Comparison of ENCODE assay signal across 15 mouse cellular contexts in genomic region chr5:120833335-120834280, GRCm38 (mm10). TPM values are rescaled to one million over a fixed set of nuclear protein-coding genes. Genes with fewer than 3 reads are reported as not detected.
DNase-seq lines count a peak whose midpoint lies in the region; ATAC-seq and TF ChIP-seq lines count a peak whose summit lies in the region.
"Had no signal": no experiment of that assay in that cellular context is flagged by ENCODE, and none has a peak within 500 bp of the region (broad histone marks: within the 10 kb centered on the region; RNA-seq: fewer than 3 reads in every experiment).

No protein-coding gene starts in this region.

- no peak overlapping the region for H3K9ac ChIP-seq in ES-Bruce4 (ENCODE audit: low read depth, poor library complexity, severe bottlenecking)
- no peak overlapping the region for H3K9ac ChIP-seq in hindbrain, embryonic 11.5 days (ENCODE audit: low read depth, low read length)
- no peak overlapping the region for H3K9ac ChIP-seq in midbrain, embryonic 11.5 days (ENCODE audit: low read length)
- H3K9ac ChIP-seq: liver, embryonic 12.5 days had no signal

- H3K4me1 ChIP-seq in ES-Bruce4 (ENCODE audit: control insufficient read depth, insufficient read depth, low read length) = no peaks in the 10 kb centered on the region
- H3K4me1 ChIP-seq in hindbrain, embryonic 11.5 days (replicated peaks; ENCODE audit: control insufficient read depth, insufficient read depth, low read length) = no peaks in the 10 kb centered on the region
- peaks cover 7% of the 10 kb centered on the region; the same call in 1 of the 2 replicates for H3K4me1 ChIP-seq in midbrain, embryonic 11.5 days (ENCODE audit: control insufficient read depth, insufficient read depth, low read length)
- H3K4me1 ChIP-seq: liver, embryonic 12.5 days had no signal

- 20% methylated on average over 17 of the region's 17 CpGs for WGBS in hindbrain, embryonic 11.5 days
- WGBS in midbrain, embryonic 11.5 days = 13% methylated on average over 17 of the region's 17 CpGs

- no peak for TF ChIP-seq CTCF in ES-Bruce4 (IDR thresholded peaks at IDR 0.05; ENCODE audit: low read depth, low read length)

- no peak overlapping the region for H3K4me3 ChIP-seq in ES-Bruce4 (ENCODE audit: low read depth, low read length)
- H3K4me3 ChIP-seq in hindbrain, embryonic 11.5 days (ENCODE audit: low read depth, low read length) = no peak overlapping the region
- no peak overlapping the region for H3K4me3 ChIP-seq in midbrain, embryonic 11.5 days (ENCODE audit: low read depth, low read length)
- H3K4me3 ChIP-seq: liver, embryonic 12.5 days had no signal

- TF ChIP-seq POLR2A in ES-Bruce4 (IDR thresholded peaks at IDR 0.05; ENCODE audit: insufficient read depth, low read length) = no peak

- H3K4me2 ChIP-seq in hindbrain, embryonic 11.5 days (replicated peaks; ENCODE audit: low read depth, low read length) = no peak overlapping the region
- H3K4me2 ChIP-seq in midbrain, embryonic 11.5 days = no peak overlapping the region
- H3K4me2 ChIP-seq: liver, embryonic 12.5 days had no signal

- H3K27ac ChIP-seq in ES-Bruce4 (ENCODE audit: insufficient read depth, low read length) = no peak overlapping the region
- no peak overlapping the region for H3K27ac ChIP-seq in hindbrain, embryonic 11.5 days (ENCODE audit: low read depth, low read length)
- H3K27ac ChIP-seq in midbrain, embryonic 11.5 days (ENCODE audit: low read depth, low read length) = no peak overlapping the region
- H3K27ac ChIP-seq: liver, embryonic 12.5 days; macrophage had no signal

- ATAC-seq in hindbrain, embryonic 11.5 days (ENCODE audit: low FRiP score) = no peak
- no peak for ATAC-seq in midbrain, embryonic 11.5 days (ENCODE audit: low FRiP score)
- no peak for ATAC-seq in frontal cortex, adult (ENCODE audit: low TSS enrichment)
- ATAC-seq: liver, embryonic 12.5 days had no signal

- peaks cover 12% of the 10 kb centered on the region for H3K27me3 ChIP-seq in ES-Bruce4 (ENCODE audit: control insufficient read depth, insufficient read depth, low read length, poor library complexity, severe bottlenecking)
- H3K27me3 ChIP-seq in hindbrain, embryonic 11.5 days (ENCODE audit: control insufficient read depth, insufficient read depth, low read length) = no peaks in the 10 kb centered on the region
- no peaks in the 10 kb centered on the region for H3K27me3 ChIP-seq in midbrain, embryonic 11.5 days (ENCODE audit: control insufficient read depth, insufficient read depth, low read length)

- H3K9me3 ChIP-seq in ES-Bruce4 (replicated peaks; ENCODE audit: control insufficient read depth, insufficient read depth, low read length, poor library complexity, severe bottlenecking) = peaks cover 23% of the 10 kb centered on the region
- no peaks in the 10 kb centered on the region for H3K9me3 ChIP-seq in hindbrain, embryonic 11.5 days (ENCODE audit: control insufficient read depth, low read length)
- no peaks in the 10 kb centered on the region for H3K9me3 ChIP-seq in midbrain, embryonic 11.5 days (ENCODE audit: control insufficient read depth, low read length)
- H3K9me3 ChIP-seq: liver, embryonic 12.5 days had no signal

- DNase-seq in adipocyte (ENCODE audit: low spot score) = peak; percentile 22
- peak; percentile 42 for DNase-seq in hindbrain, embryonic 11.5 days (ENCODE audit: low spot score)
- DNase-seq in midbrain, embryonic 11.5 days (ENCODE audit: low spot score, missing footprints) = peak; percentile 87
- DNase-seq in adrenal gland, postnatal 10 days = no peak
- no peak for DNase-seq in B cell, adult 2 months
- DNase-seq in kidney, postnatal 14 days = no peak

- 0 out of 2 replicates have a peak, but pooled peaks have one; percentile 11 for TF ChIP-seq EP300 in ES-Bruce4 (IDR thresholded peaks at IDR 0.05; ENCODE audit: insufficient read depth, low read depth, low read length)

- no peaks in the 10 kb centered on the region for H3K36me3 ChIP-seq in ES-Bruce4 (ENCODE audit: control insufficient read depth, insufficient read depth, low read length, poor library complexity, severe bottlenecking)
- H3K36me3 ChIP-seq in hindbrain, embryonic 11.5 days (ENCODE audit: control insufficient read depth, insufficient read depth, low read length) = no peaks in the 10 kb centered on the region
- no peaks in the 10 kb centered on the region for H3K36me3 ChIP-seq in midbrain, embryonic 11.5 days (ENCODE audit: control insufficient read depth, insufficient read depth, low read length)
- H3K36me3 ChIP-seq: liver, embryonic 12.5 days had no signal

RNA-seq across cellular contexts. Expression of gene Oas1f, which starts 13.6 kb away (rescaled TPM):
- polyA plus RNA-seq in ES-Bruce4 (2011; ENCODE audit: insufficient read depth, insufficient read length, low read depth, missing spikeins) = not detected in 2 replicates
- polyA plus RNA-seq in hindbrain, embryonic 11.5 days (2014; fragmentation: Nextera tagmentation; extraction: Ambion mirVana) = not detected in 2 replicates
- polyA plus RNA-seq in midbrain, embryonic 11.5 days (2014; fragmentation: Nextera tagmentation; extraction: Ambion mirVana) = 0.08 TPM in 1 of 2 replicates, not detected in the other
- total RNA-seq in adrenal gland, postnatal 10 days (2021) = not detected
- total RNA-seq: common myeloid progenitor, adult 5-6 weeks; heart, adult 8-10 months; hematopoietic stem cell, adult 5-6 weeks; left cerebral cortex, postnatal 10 days; neutrophil, adult 5-6 weeks had no signal
- polyA plus RNA-seq: liver, embryonic 12.5 days; macrophage had no signal

RNA-seq across cellular contexts. Expression of gene Oas1c, which starts 21.3 kb away (rescaled TPM):
- polyA plus RNA-seq in ES-Bruce4 (2011; ENCODE audit: insufficient read depth, insufficient read length, low read depth, missing spikeins) = 3.0 and 4.3 TPM in 2 replicates
- polyA plus RNA-seq in hindbrain, embryonic 11.5 days (2014; fragmentation: Nextera tagmentation; extraction: Ambion mirVana) = 0.26 and 0.45 TPM in 2 replicates
- 0.14 and 0.15 TPM in 2 replicates for polyA plus RNA-seq in midbrain, embryonic 11.5 days (2014; fragmentation: Nextera tagmentation; extraction: Ambion mirVana)
- 1 to 10 TPM; 1.0 to 1.1 TPM for total RNA-seq in adrenal gland, postnatal 10 days (2021)

RNA-seq across cellular contexts. Expression of gene Oas1h, which starts 27.6 kb away (rescaled TPM):
- polyA plus RNA-seq in ES-Bruce4 (2011; ENCODE audit: insufficient read depth, insufficient read length, low read depth, missing spikeins) = not detected in 2 replicates
- not detected in 2 replicates for polyA plus RNA-seq in hindbrain, embryonic 11.5 days (2014; fragmentation: Nextera tagmentation; extraction: Ambion mirVana)
- polyA plus RNA-seq in midbrain, embryonic 11.5 days (2014; fragmentation: Nextera tagmentation; extraction: Ambion mirVana) = not detected in 2 replicates
- total RNA-seq in adrenal gland, postnatal 10 days (2021) = not detected
- total RNA-seq: common myeloid progenitor, adult 5-6 weeks; heart, adult 8-10 months; hematopoietic stem cell, adult 5-6 weeks; left cerebral cortex, postnatal 10 days; neutrophil, adult 5-6 weeks had no signal
- polyA plus RNA-seq: liver, embryonic 12.5 days; macrophage had no signal

RNA-seq across cellular contexts. Expression of gene Oas1e, which starts 38.3 kb away (rescaled TPM):
- not detected in 2 replicates for polyA plus RNA-seq in ES-Bruce4 (2011; ENCODE audit: insufficient read depth, insufficient read length, low read depth, missing spikeins)
- 0.13 and 0.29 TPM in 2 replicates for polyA plus RNA-seq in hindbrain, embryonic 11.5 days (2014; fragmentation: Nextera tagmentation; extraction: Ambion mirVana)
- 0.12 TPM in 1 of 2 replicates, not detected in the other for polyA plus RNA-seq in midbrain, embryonic 11.5 days (2014; fragmentation: Nextera tagmentation; extraction: Ambion mirVana)
- total RNA-seq in adrenal gland, postnatal 10 days (2021) = not detected
- total RNA-seq: common myeloid progenitor, adult 5-6 weeks; heart, adult 8-10 months; left cerebral cortex, postnatal 10 days had no signal
- polyA plus RNA-seq: liver, embryonic 12.5 days; macrophage had no signal

RNA-seq across cellular contexts. Expression of gene Oas1g, which starts 53.8 kb away (rescaled TPM):
- polyA plus RNA-seq in ES-Bruce4 (2011; ENCODE audit: insufficient read depth, insufficient read length, low read depth, missing spikeins) = 0.97 and 1.5 TPM in 2 replicates
- 0.15 TPM in 1 of 2 replicates, not detected in the other for polyA plus RNA-seq in hindbrain, embryonic 11.5 days (2014; fragmentation: Nextera tagmentation; extraction: Ambion mirVana)
- polyA plus RNA-seq in midbrain, embryonic 11.5 days (2014; fragmentation: Nextera tagmentation; extraction: Ambion mirVana) = 0.11 TPM in 1 of 2 replicates, not detected in the other
- under 1 TPM in 1 of 2 experiments, not detected in 1; 0.21 TPM for total RNA-seq in adrenal gland, postnatal 10 days (2021)
- total RNA-seq: left cerebral cortex, postnatal 10 days had no signal

Comparison
In these comparisons a context has a peak if more than half of its experiments do, and no peak if none do; other contexts are left out.
1. DNase-seq: peak in adipocyte (single experiment), hindbrain, embryonic 11.5 days (single experiment) and midbrain, embryonic 11.5 days (single experiment); none in adrenal gland, postnatal 10 days (single experiment), B cell, adult 2 months (0 of 2) and kidney, postnatal 14 days (single experiment).